Mouse (Mus musculus): ENCODE measurements around the gene Cwc25. TPM values are rescaled to one million over a fixed set of nuclear protein-coding genes. Genes with fewer than 3 reads are reported as not detected.

The Cwc25 gene
- polyA plus RNA-seq, 1 experiment: 3.7 TPM

DNA sequence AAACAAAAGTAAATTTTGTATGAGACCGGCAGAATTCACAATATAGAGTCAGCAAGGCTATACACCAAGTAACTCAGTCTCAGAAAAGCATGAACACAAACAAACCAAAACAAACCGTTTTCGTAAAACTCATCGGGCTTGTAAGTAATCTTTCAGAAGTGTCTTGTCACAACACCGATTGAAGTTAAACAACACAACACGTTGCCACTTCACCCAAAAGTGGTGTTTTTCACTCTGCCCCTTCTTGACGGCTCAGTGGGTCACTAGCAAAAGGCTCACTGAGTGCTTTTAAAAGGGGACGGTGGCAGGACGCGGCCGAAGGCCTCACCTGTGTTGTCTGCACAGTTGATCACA lies 15.1 kb upstream of the Cwc25 start:
- TF ChIP-seq POLR2A (IDR thresholded peaks at IDR 0.05; ENCODE audit: low read depth, low read length) (no peak), CTCF (IDR thresholded peaks at IDR 0.05; ENCODE audit: extremely low read depth, insufficient read length, insufficient replicate concordance, low read depth, low read length) (no peak)
- peaks cover 10% of the 10 kb centered on the region; the same call in 1 of the 2 replicates for H3K4me1 ChIP-seq (ENCODE audit: control insufficient read depth, insufficient read depth, insufficient read length, low read length)
- H3K27ac ChIP-seq (ENCODE audit: insufficient read depth, low read depth, low read length): peak overlapping the region; percentile 60; the same call in 1 of the 2 replicates
- H3K36me3 ChIP-seq (ENCODE audit: control insufficient read depth, insufficient read depth, low read length): peaks cover 40% of the 10 kb centered on the region
- H3K4me3 ChIP-seq (ENCODE audit: low read depth, low read length): peak overlapping the region; percentile 96
- no peaks in the 10 kb centered on the region for H3K27me3 ChIP-seq (ENCODE audit: control insufficient read depth, insufficient read depth, low read length)
- WGBS: 2% methylated on average over 11 of the region's 11 CpGs

GRCm38 (mm10) chr11:97779968-97780701 lies 13.8 kb upstream of the Cwc25 start:
- Histone ChIP-seq H3K27ac (ENCODE audit: insufficient read depth, low read depth, low read length) (no peak overlapping the region), H3K36me3 (ENCODE audit: control insufficient read depth, insufficient read depth, low read length) (peaks cover 45% of the 10 kb centered on the region), H3K4me1 (ENCODE audit: control insufficient read depth, insufficient read depth, insufficient read length, low read length) (peaks cover 10% of the 10 kb centered on the region; the same call in 1 of the 2 replicates), H3K27me3 (ENCODE audit: control insufficient read depth, insufficient read depth, low read length) (no peaks in the 10 kb centered on the region), H3K4me3 (ENCODE audit: low read depth, low read length) (no peak overlapping the region)
- TF ChIP-seq POLR2A (IDR thresholded peaks at IDR 0.05; ENCODE audit: low read depth, low read length) (no peak), CTCF (IDR thresholded peaks at IDR 0.05; ENCODE audit: extremely low read depth, insufficient read length, insufficient replicate concordance, low read depth, low read length) (no peak)
- 37% methylated on average over 2 of the region's 2 CpGs for WGBS

- no peak overlapping the region for H3K27ac ChIP-seq (ENCODE audit: insufficient read depth, low read depth, low read length)
- TF ChIP-seq POLR2A (IDR thresholded peaks at IDR 0.05; ENCODE audit: low read depth, low read length): no peak
- TF ChIP-seq CTCF (IDR thresholded peaks at IDR 0.05; ENCODE audit: extremely low read depth, insufficient read length, insufficient replicate concordance, low read depth, low read length): no peak
- peaks cover 45% of the 10 kb centered on the region for H3K36me3 ChIP-seq (ENCODE audit: control insufficient read depth, insufficient read depth, low read length)
- H3K4me3 ChIP-seq (ENCODE audit: low read depth, low read length): no peak overlapping the region
- 50% methylated on average over 1 of the region's 1 CpGs for WGBS
- no peaks in the 10 kb centered on the region for H3K27me3 ChIP-seq (ENCODE audit: control insufficient read depth, insufficient read depth, low read length)
- peaks cover 10% of the 10 kb centered on the region; the same call in 1 of the 2 replicates for H3K4me1 ChIP-seq (ENCODE audit: control insufficient read depth, insufficient read depth, insufficient read length, low read length)
Measured at GRCm38 (mm10) chr11:97778918-97779317, 12.6 kb upstream of the Cwc25 start.

DNA sequence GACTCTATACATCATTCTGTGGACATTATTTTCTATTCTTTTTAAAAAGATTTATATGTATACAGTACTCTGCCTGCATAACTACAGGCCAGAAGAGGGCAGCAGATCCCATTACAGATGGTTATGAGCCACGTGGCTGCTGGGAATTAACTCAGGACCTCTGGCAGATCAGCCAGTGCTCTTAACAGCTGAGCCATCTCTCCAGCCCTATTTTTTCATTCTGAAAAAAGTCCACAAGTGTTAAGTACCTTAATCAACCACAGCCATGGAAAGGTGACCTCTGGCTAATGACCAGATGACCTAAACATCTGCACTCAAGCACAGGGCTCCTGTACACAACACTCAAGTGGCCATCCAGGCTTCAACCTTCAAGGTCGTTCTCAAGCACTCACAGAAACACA lies 10.8 kb upstream of the Cwc25 start:
- Histone ChIP-seq H3K4me1 (ENCODE audit: control insufficient read depth, insufficient read depth, insufficient read length, low read length) (peaks cover 10% of the 10 kb centered on the region; the same call in 1 of the 2 replicates), H3K36me3 (ENCODE audit: control insufficient read depth, insufficient read depth, low read length) (peaks cover 45% of the 10 kb centered on the region), H3K27me3 (ENCODE audit: control insufficient read depth, insufficient read depth, low read length) (no peaks in the 10 kb centered on the region), H3K4me3 (ENCODE audit: low read depth, low read length) (no peak overlapping the region), H3K27ac (ENCODE audit: insufficient read depth, low read depth, low read length) (no peak overlapping the region)
- TF ChIP-seq POLR2A (IDR thresholded peaks at IDR 0.05; ENCODE audit: low read depth, low read length): no peak
- peak; percentile 10; the same call in 1 of the 2 replicates for TF ChIP-seq CTCF (IDR thresholded peaks at IDR 0.05; ENCODE audit: extremely low read depth, insufficient read length, insufficient replicate concordance, low read depth, low read length)
- 43% methylated on average over 2 of the region's 2 CpGs for WGBS

DNA sequence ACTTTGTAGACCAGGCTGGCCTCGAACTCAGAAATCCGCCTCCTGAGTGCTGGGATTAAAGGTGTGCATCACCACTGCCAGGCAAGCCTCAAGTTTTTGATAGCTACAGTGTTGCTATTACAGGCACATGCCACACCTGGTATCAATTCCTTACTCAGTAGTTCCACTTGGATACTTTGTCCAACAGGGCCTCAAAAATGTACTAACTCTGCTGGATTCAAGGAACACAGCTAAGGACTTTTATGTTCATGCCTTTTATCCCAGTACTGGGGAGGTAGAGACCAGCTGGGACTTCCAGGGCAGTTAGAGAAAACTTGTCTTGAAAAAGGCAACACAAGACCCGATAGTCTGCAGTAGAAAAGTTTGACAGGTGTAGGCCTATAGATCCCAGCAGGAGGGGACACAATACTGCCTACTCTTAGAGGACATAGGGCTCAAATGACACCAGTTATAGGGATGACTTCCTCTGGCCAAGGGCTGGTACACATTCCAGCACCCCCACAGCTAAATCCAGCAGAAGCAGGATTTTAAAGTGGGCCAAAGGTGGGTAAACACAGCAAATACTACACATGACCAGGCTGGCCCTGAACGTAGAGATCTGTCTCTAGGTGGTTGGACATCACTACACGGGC lies 10.3 kb upstream of the Cwc25 start:
- Histone ChIP-seq H3K4me3 (ENCODE audit: low read depth, low read length) (no peak overlapping the region), H3K36me3 (ENCODE audit: control insufficient read depth, insufficient read depth, low read length) (peaks cover 45% of the 10 kb centered on the region), H3K27me3 (ENCODE audit: control insufficient read depth, insufficient read depth, low read length) (no peaks in the 10 kb centered on the region), H3K4me1 (ENCODE audit: control insufficient read depth, insufficient read depth, insufficient read length, low read length) (peaks cover 10% of the 10 kb centered on the region; the same call in 1 of the 2 replicates), H3K27ac (ENCODE audit: insufficient read depth, low read depth, low read length) (no peak overlapping the region)
- WGBS: 64% methylated on average over 5 of the region's 5 CpGs
- TF ChIP-seq POLR2A (IDR thresholded peaks at IDR 0.05; ENCODE audit: low read depth, low read length): no peak
- 0 out of 2 replicates have a peak, but pooled peaks have one; percentile 1 for TF ChIP-seq CTCF (IDR thresholded peaks at IDR 0.05; ENCODE audit: extremely low read depth, insufficient read length, insufficient replicate concordance, low read depth, low read length)

DNA sequence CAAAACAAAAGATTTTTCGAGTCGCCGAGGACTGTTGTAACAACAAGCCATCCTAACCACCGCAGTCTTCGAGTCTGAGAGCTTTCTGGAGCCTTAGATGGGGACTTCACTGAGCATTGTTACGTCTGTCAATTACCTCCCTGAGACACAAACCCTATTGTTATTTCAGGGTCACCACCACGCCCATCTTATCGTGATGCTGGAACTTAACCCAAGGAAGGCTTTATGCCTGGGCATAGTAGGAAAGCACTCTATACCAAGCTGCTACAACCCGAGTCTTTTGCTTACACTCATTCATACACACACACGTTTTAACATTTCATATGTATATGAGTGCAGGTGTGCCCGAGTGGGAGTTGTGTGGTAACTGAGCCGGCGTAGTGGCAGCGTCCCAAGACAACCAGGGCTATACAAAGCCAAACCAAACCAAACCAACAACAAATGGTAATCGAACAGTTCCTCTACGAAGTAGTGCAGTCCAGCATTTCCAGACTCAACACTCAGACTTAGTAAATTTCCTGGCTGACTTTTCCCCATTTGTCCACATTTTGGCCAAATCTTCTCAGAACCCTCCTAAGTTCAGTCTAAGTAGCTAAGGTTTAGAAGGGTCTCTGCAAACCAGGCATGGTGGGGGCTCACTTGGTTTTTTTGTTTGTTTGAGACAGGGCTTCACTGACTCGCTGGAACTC lies 9.6 kb upstream of the Cwc25 start, which contains the start of gene 1700001P01Rik:
Gene 1700001P01Rik, minus strand, starts transcription at position 111 of the 689 bp plus-strand sequence.
- Histone ChIP-seq H3K27ac (ENCODE audit: insufficient read depth, low read depth, low read length) (no peak within 1 kb of the TSS), H3K4me1 (ENCODE audit: control insufficient read depth, insufficient read depth, insufficient read length, low read length) (peaks cover 10% of the 10 kb centered on the region; the same call in 1 of the 2 replicates), H3K4me3 (ENCODE audit: low read depth, low read length) (no peak within 1 kb of the TSS), H3K27me3 (ENCODE audit: control insufficient read depth, insufficient read depth, low read length) (no peaks in the 10 kb centered on the region), H3K36me3 (ENCODE audit: control insufficient read depth, insufficient read depth, low read length) (peaks cover 42% of the 10 kb centered on the region)
- WGBS: 45% methylated on average over 17 of the region's 17 CpGs
- TF ChIP-seq CTCF (IDR thresholded peaks at IDR 0.05; ENCODE audit: extremely low read depth, insufficient read length, insufficient replicate concordance, low read depth, low read length): no peak
- TF ChIP-seq POLR2A (IDR thresholded peaks at IDR 0.05; ENCODE audit: low read depth, low read length): no peak
